Comparison of ENCODE assay signal across 20 mouse cellular contexts in genomic region chr1:131578943-131579680, GRCm38 (mm10). TPM values are rescaled to one million over a fixed set of nuclear protein-coding genes. Genes with fewer than 3 reads are reported as not detected.
DNase-seq lines count a peak whose midpoint lies in the region; ATAC-seq and TF ChIP-seq lines count a peak whose summit lies in the region.
"Had no signal": no experiment of that assay in that cellular context is flagged by ENCODE, and none has a peak within 500 bp of the region (broad histone marks: within the 10 kb centered on the region; RNA-seq: fewer than 3 reads in every experiment).

No protein-coding gene starts in this region.

- no peak for TF ChIP-seq CTCF in MEL (IDR thresholded peaks at IDR 0.05 in 2 of 3, conservative IDR thresholded peaks at IDR 0.05 in 1 of 3; ENCODE audit: control insufficient read depth in 1 of 3, insufficient read depth in 1 of 3, low read depth in 2 of 3, low read length in 3 of 3, poor library complexity in 1 of 3, severe bottlenecking in 1 of 3)

- TF ChIP-seq EP300 in MEL (IDR thresholded peaks at IDR 0.05; ENCODE audit: low read depth in 1 of 2, low read length in 2 of 2) = no peak

- H3K4me1 ChIP-seq in MEL (ENCODE audit: control insufficient read depth in 1 of 2, insufficient read depth in 2 of 2, low read length in 2 of 2) = no peaks in the 10 kb centered on the region
- H3K4me1 ChIP-seq: neural tube, embryonic 15.5 days had no signal

- no peaks in the 10 kb centered on the region for H3K36me3 ChIP-seq in MEL (ENCODE audit: control insufficient read depth in 1 of 2, insufficient read depth in 2 of 2, low read length in 2 of 2)
- H3K36me3 ChIP-seq: neural tube, embryonic 15.5 days had no signal

- H3K27ac ChIP-seq in MEL (ENCODE audit: control insufficient read depth, low read depth, low read length) = no peak overlapping the region
- H3K27ac ChIP-seq: neural tube, embryonic 15.5 days had no signal

- TF ChIP-seq RAD21 in MEL (IDR thresholded peaks at IDR 0.05; ENCODE audit: low read depth, low read length) = no peak

- H3K9me3 ChIP-seq in MEL (replicated peaks; ENCODE audit: insufficient read depth, low read length) = no peaks in the 10 kb centered on the region
- H3K9me3 ChIP-seq: neural tube, embryonic 15.5 days had no signal

- 0 out of 2 replicates have a peak, but pooled peaks have one; percentile 19 for ATAC-seq in erythroid progenitor cell, adult 5-6 weeks (replicated peaks; ENCODE audit: low FRiP score, poor library complexity, severe bottlenecking)

- peaks cover 3 to 6% of the 10 kb centered on the region in 2 experiments for H3K27me3 ChIP-seq in MEL (ENCODE audit: control insufficient read depth in 1 of 2, insufficient read depth in 2 of 2, low read length in 2 of 2)
- H3K27me3 ChIP-seq: neural tube, embryonic 15.5 days had no signal

- peak; percentile 29 for DNase-seq in cerebellum, adult 11-12 months
- no peak for DNase-seq in cerebellum, adult 11 months
- DNase-seq in layer of hippocampus, adult 9-11 months = peak; percentile 46
- no peak for DNase-seq in layer of hippocampus, postnatal 25 days (ENCODE audit: extremely low spot score in 1 of 2, low spot score in 1 of 2)
- no peak for DNase-seq in MEL (ENCODE audit: low read depth, low spot score)
- DNase-seq in spleen, postnatal 14 days (ENCODE audit: low spot score in 2 of 2) = no peak
- no peak for DNase-seq in kidney, postnatal 36 days
- DNase-seq: adrenal gland, adult 8-10 months; heart, postnatal 4 days; kidney, postnatal 14 days; lung, adult 18-20 months; right cerebral cortex, adult 18-20 months had no signal

- TF ChIP-seq POLR2A in MEL (IDR thresholded peaks at IDR 0.05; ENCODE audit: control insufficient read depth in 1 of 2, insufficient read depth in 1 of 2, low read depth in 1 of 2, low read length in 2 of 2, poor library complexity in 1 of 2) = no peak

- H3K4me3 ChIP-seq in MEL (ENCODE audit: control insufficient read depth in 1 of 2, insufficient read depth in 1 of 2, low read depth in 2 of 2, low read length in 2 of 2) = no peak overlapping the region
- H3K4me3 ChIP-seq: neural tube, embryonic 15.5 days had no signal

- no peak overlapping the region for H3K9ac ChIP-seq in MEL (ENCODE audit: control insufficient read depth, low read depth, low read length, poor library complexity, severe bottlenecking)
- H3K9ac ChIP-seq: neural tube, embryonic 15.5 days had no signal

- H3K79me2 ChIP-seq in MEL (ENCODE audit: control insufficient read depth, insufficient read depth, low read length, poor library complexity) = no peaks in the 10 kb centered on the region

TF ChIP-seq in MEL, 35 proteins besides CTCF, POLR2A, EP300 and RAD21:
- TF ChIP-seq GATA1 (IDR thresholded peaks at IDR 0.05; ENCODE audit: low read depth, low read length) (0 out of 2 replicates have a peak, but pooled peaks have one; percentile 20), NELFE (IDR thresholded peaks at IDR 0.05; ENCODE audit: low read depth, low read length) (no peak), MXI1 (IDR thresholded peaks at IDR 0.05; ENCODE audit: low read depth, low read length) (no peak)

RNA-seq across cellular contexts. Expression of gene Avpr1b, which starts 19.9 kb away (rescaled TPM):
- total RNA-seq in layer of hippocampus, postnatal 25 days (2021) = under 1 TPM; 0.12 to 0.44 TPM
- total RNA-seq in MEL (2012; rRNA removed) = not detected in 2 replicates
- not detected for polyA plus RNA-seq in MEL (2012; ENCODE audit: insufficient read depth in 1 of 2, insufficient read length in 2 of 2, low read depth in 1 of 2, low replicate concordance in 2 of 2, missing spikeins in 1 of 2)
- not detected in 2 replicates for total RNA-seq in erythroid progenitor cell, adult 5-6 weeks (2015; ENCODE audit: low replicate concordance)
- not detected in 2 replicates for total RNA-seq in erythroid progenitor cell, adult 5-6 weeks (2017; ENCODE audit: low replicate concordance)
- total RNA-seq: adrenal gland, adult 8-10 months; gastrocnemius, adult 18-20 months; heart, adult 8-10 months; heart, postnatal 4 days; left cerebral cortex, postnatal 14 days; megakaryocyte progenitor cell, adult 5-6 weeks had no signal
- polyA plus RNA-seq: intestine, embryonic 14.5 days; neural tube, embryonic 15.5 days; stomach, embryonic 14.5 days had no signal

RNA-seq across cellular contexts. Expression of gene Fam72a, which starts 51.4 kb away (rescaled TPM):
- 1 to 10 TPM; 1.2 to 1.8 TPM for total RNA-seq in layer of hippocampus, postnatal 25 days (2021)
- 8.1 and 8.2 TPM in 2 replicates for total RNA-seq in MEL (2012; rRNA removed)
- 1 to 10 TPM in 1 of 2 experiments, not detected in 1; 8.8 TPM for polyA plus RNA-seq in MEL (2012; ENCODE audit: insufficient read depth in 1 of 2, insufficient read length in 2 of 2, low read depth in 1 of 2, low replicate concordance in 2 of 2, missing spikeins in 1 of 2)
- 1.1 TPM in 1 of 2 replicates, not detected in the other for total RNA-seq in erythroid progenitor cell, adult 5-6 weeks (2015; ENCODE audit: low replicate concordance)
- 1.3 TPM in 1 of 2 replicates, not detected in the other for total RNA-seq in erythroid progenitor cell, adult 5-6 weeks (2017; ENCODE audit: low replicate concordance)

RNA-seq across cellular contexts. Expression of gene Srgap2, which starts 52.0 kb away (rescaled TPM):
- total RNA-seq in layer of hippocampus, postnatal 25 days (2021) = 10 to 100 TPM; 71.6 to 92.4 TPM
- 9.0 and 10.0 TPM in 2 replicates for total RNA-seq in MEL (2012; rRNA removed)
- 10 to 100 TPM in 1 of 2 experiments, not detected in 1; 25.3 TPM for polyA plus RNA-seq in MEL (2012; ENCODE audit: insufficient read depth in 1 of 2, insufficient read length in 2 of 2, low read depth in 1 of 2, low replicate concordance in 2 of 2, missing spikeins in 1 of 2)
- total RNA-seq in erythroid progenitor cell, adult 5-6 weeks (2015; ENCODE audit: low replicate concordance) = 20.1 and 31.4 TPM in 2 replicates
- total RNA-seq in erythroid progenitor cell, adult 5-6 weeks (2017; ENCODE audit: low replicate concordance) = 22.8 and 31.3 TPM in 2 replicates

RNA-seq across cellular contexts. Expression of gene Ctse, which starts 59.0 kb away (rescaled TPM):
- not detected for total RNA-seq in layer of hippocampus, postnatal 25 days (2021)
- 50.9 and 92.7 TPM in 2 replicates for total RNA-seq in MEL (2012; rRNA removed)
- polyA plus RNA-seq in MEL (2012; ENCODE audit: insufficient read depth in 1 of 2, insufficient read length in 2 of 2, low read depth in 1 of 2, low replicate concordance in 2 of 2, missing spikeins in 1 of 2) = 10 to 100 TPM in 1 of 2 experiments, not detected in 1; 55.2 TPM
- 3,936 and 3,940 TPM in 2 replicates for total RNA-seq in erythroid progenitor cell, adult 5-6 weeks (2015; ENCODE audit: low replicate concordance)
- total RNA-seq in erythroid progenitor cell, adult 5-6 weeks (2017; ENCODE audit: low replicate concordance) = 2,045 and 2,132 TPM in 2 replicates
- polyA plus RNA-seq: neural tube, embryonic 15.5 days had no signal

Comparison
In these comparisons a context has a peak if more than half of its experiments do, and no peak if none do; other contexts are left out.
1. DNase-seq: peak in cerebellum, adult 11-12 months (single experiment) and layer of hippocampus, adult 9-11 months (single experiment); none in cerebellum, adult 11 months (single experiment), layer of hippocampus, postnatal 25 days (0 of 2), MEL (single experiment), spleen, postnatal 14 days (0 of 2) and kidney, postnatal 36 days (0 of 2).